Mouse (Mus musculus) embryonic fibroblast, embryonic 13.5 days (primary cell): ENCODE results near the gene Cacnb2.

Source experiments
- CTCF ChIP-seq: IDR thresholded peaks from 2 replicates; pipeline ENCODE4 v1.5.1; 2011; ENCODE audit warnings: mild to moderate bottlenecking, control low read depth, low read length, moderate library complexity, borderline replicate concordance; ENCODE audit not compliant: insufficient read depth
- POLR2A ChIP-seq: IDR thresholded peaks from 2 replicates; pipeline ENCODE4 v1.6.1; 2011; ENCODE audit warnings: low read depth, mild to moderate bottlenecking, control low read depth, low read length, moderate library complexity

GRCm38 (mm10) chr2:14997836-14998235 is 394.9 kb downstream of the Cacnb2 start:
- TF ChIP-seq POLR2A = no peak
- no peak for TF ChIP-seq CTCF
